Mouse (Mus musculus): Measurements from ENCODE around the gene 4430402I18Rik. TPM values are rescaled to one million over a fixed set of nuclear protein-coding genes. Genes with fewer than 3 reads are reported as not detected.

Gene 4430402I18Rik
- polyA plus RNA-seq, 1 experiment from 2014 or later = 5.9 TPM

DNA sequence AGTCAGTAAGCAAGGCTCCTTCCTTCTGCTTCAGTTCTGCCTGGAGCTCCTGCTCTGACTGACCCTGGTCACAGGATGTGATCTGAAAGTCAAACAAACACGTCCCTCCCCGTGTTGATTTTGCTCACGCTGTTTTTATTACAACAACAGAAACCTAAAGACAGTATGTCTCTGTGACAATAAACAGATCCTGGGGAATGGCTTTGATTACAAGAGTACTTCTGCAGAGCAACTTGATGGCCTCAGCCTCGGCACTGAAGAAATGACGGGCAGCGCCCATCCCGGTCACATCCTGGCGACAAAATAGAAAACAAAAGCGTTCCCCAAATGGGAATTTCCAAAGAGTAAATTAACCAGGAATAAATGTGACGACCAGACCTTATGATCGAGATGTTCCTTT, 2.7 kb upstream of the 4430402I18Rik start:
- Histone ChIP-seq H3K36me3 (ENCODE audit: insufficient read depth, low read length) (no peaks in the 10 kb centered on the region), H3K9me3 (ENCODE audit: low read length) (no peaks in the 10 kb centered on the region), H3K4me1 (ENCODE audit: insufficient read depth, low read depth, low read length) (peaks cover 7% of the 10 kb centered on the region; the same call in 1 of the 2 replicates), H3K4me2 (replicated peaks; ENCODE audit: low read depth, low read length) (no peak overlapping the region), H3K27ac (ENCODE audit: low read length) (no peak overlapping the region), H3K4me3 (ENCODE audit: low read depth, low read length) (no peak overlapping the region), H3K27me3 (replicated peaks; ENCODE audit: insufficient read depth, low read length) (no peaks in the 10 kb centered on the region), H3K9ac (replicated peaks; ENCODE audit: low read depth) (no peak overlapping the region)
- 33% methylated on average over 11 of the region's 11 CpGs for WGBS
- TF ChIP-seq CTCF (IDR thresholded peaks at IDR 0.05) = no peak
- peak; percentile 66 for TF ChIP-seq EP300 (IDR thresholded peaks at IDR 0.05)
- ATAC-seq = peak; percentile 53
- peak; percentile 21 for DNase-seq (ENCODE audit: low spot score)

- TF ChIP-seq CTCF (IDR thresholded peaks at IDR 0.05) (no peak), EP300 (IDR thresholded peaks at IDR 0.05) (no peak)
- no peak for ATAC-seq
- peaks cover 13% of the 10 kb centered on the region; the same call in 1 of the 2 replicates for H3K4me1 ChIP-seq (ENCODE audit: insufficient read depth, low read depth, low read length)
- DNase-seq (ENCODE audit: low spot score) = no peak
- H3K4me3 ChIP-seq (ENCODE audit: low read depth, low read length) = no peak overlapping the region
- no peaks in the 10 kb centered on the region for H3K36me3 ChIP-seq (ENCODE audit: insufficient read depth, low read length)
- no peak overlapping the region for H3K9ac ChIP-seq (replicated peaks; ENCODE audit: low read depth)
- H3K9me3 ChIP-seq (ENCODE audit: low read length) = no peaks in the 10 kb centered on the region
- no peak overlapping the region for H3K27ac ChIP-seq (ENCODE audit: low read length)
- H3K27me3 ChIP-seq (replicated peaks; ENCODE audit: insufficient read depth, low read length) = no peaks in the 10 kb centered on the region
- no peak overlapping the region for H3K4me2 ChIP-seq (replicated peaks; ENCODE audit: low read depth, low read length)
- 80% methylated on average over 5 of the region's 5 CpGs for WGBS
These were observed 1.6 kb upstream of the 4430402I18Rik start for GRCm38 (mm10) chr19:28969231-28969630.

DNA sequence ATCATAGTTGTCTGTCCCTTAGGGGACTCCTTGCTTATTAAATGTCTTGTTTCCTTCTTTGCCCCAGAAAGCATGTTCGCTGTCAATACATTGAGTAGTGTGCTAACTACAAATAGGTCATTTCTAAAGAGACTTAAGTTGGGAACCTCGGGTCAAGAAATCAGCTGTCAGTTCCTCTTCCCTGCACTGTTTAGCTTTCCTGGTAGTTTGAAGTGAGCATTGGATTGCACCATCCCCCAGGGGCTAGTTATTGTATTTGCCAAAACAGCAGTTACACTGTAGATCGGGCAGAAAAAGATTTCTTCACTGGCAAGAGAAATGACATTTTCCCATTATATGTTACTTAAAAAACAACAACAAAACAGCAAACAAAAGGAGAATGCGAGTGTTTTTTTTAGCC, 578 bp upstream of the 4430402I18Rik start:
- no peak overlapping the region for H3K4me2 ChIP-seq (replicated peaks; ENCODE audit: low read depth, low read length)
- no peak for TF ChIP-seq EP300 (IDR thresholded peaks at IDR 0.05)
- TF ChIP-seq CTCF (IDR thresholded peaks at IDR 0.05) = no peak
- no peak for ATAC-seq

DNA sequence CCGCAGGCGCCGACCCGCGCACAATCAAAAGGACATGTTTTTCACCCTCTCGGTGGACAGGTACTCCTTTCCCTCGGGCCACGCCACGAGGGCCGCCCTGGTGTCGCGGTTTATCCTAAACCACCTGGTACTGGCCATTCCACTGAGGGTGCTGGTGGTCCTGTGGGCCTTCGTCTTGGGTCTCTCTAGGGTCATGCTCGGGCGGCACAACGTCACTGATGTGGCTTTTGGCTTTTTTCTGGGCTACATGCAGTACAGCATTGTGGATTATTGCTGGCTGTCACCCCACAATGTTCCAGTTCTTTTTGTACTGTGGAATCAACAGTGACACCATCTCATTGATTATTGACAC, 3.1 kb downstream of the 4430402I18Rik start:
- 7% methylated on average over 16 of the region's 16 CpGs for WGBS
- H3K36me3 ChIP-seq (ENCODE audit: insufficient read depth, low read length) = no peaks in the 10 kb centered on the region
- no peaks in the 10 kb centered on the region for H3K9me3 ChIP-seq (ENCODE audit: low read length)
- H3K27me3 ChIP-seq (replicated peaks; ENCODE audit: insufficient read depth, low read length) = no peaks in the 10 kb centered on the region
- DNase-seq (ENCODE audit: low spot score) (no peak), ATAC-seq (no peak)
- H3K4me1 ChIP-seq (ENCODE audit: insufficient read depth, low read depth, low read length) = peaks cover 13% of the 10 kb centered on the region; the same call in 1 of the 2 replicates
- peak overlapping the region; percentile 82 for H3K9ac ChIP-seq (replicated peaks; ENCODE audit: low read depth)
- peak overlapping the region; percentile 95 for H3K4me3 ChIP-seq (ENCODE audit: low read depth, low read length)
- TF ChIP-seq EP300 (IDR thresholded peaks at IDR 0.05) = no peak
- TF ChIP-seq CTCF (IDR thresholded peaks at IDR 0.05) = no peak
- H3K4me2 ChIP-seq (replicated peaks; ENCODE audit: low read depth, low read length) = peak overlapping the region; percentile 90
- peak overlapping the region; percentile 85; the same call in 1 of the 2 replicates for H3K27ac ChIP-seq (ENCODE audit: low read length)

More for the DNA sequence above, 578 bp upstream of the 4430402I18Rik start:
- WGBS = 51% methylated on average over 4 of the region's 4 CpGs
- no peak overlapping the region for H3K4me3 ChIP-seq (ENCODE audit: low read depth, low read length)
- no peaks in the 10 kb centered on the region for H3K9me3 ChIP-seq (ENCODE audit: low read length)
- H3K27me3 ChIP-seq (replicated peaks; ENCODE audit: insufficient read depth, low read length) = no peaks in the 10 kb centered on the region
- no peaks in the 10 kb centered on the region for H3K36me3 ChIP-seq (ENCODE audit: insufficient read depth, low read length)
- peaks cover 13% of the 10 kb centered on the region; the same call in 1 of the 2 replicates for H3K4me1 ChIP-seq (ENCODE audit: insufficient read depth, low read depth, low read length)
- DNase-seq (ENCODE audit: low spot score) = peak; percentile 19
- H3K27ac ChIP-seq (ENCODE audit: low read length) = no peak overlapping the region
- H3K9ac ChIP-seq (replicated peaks; ENCODE audit: low read depth) = no peak overlapping the region

DNA sequence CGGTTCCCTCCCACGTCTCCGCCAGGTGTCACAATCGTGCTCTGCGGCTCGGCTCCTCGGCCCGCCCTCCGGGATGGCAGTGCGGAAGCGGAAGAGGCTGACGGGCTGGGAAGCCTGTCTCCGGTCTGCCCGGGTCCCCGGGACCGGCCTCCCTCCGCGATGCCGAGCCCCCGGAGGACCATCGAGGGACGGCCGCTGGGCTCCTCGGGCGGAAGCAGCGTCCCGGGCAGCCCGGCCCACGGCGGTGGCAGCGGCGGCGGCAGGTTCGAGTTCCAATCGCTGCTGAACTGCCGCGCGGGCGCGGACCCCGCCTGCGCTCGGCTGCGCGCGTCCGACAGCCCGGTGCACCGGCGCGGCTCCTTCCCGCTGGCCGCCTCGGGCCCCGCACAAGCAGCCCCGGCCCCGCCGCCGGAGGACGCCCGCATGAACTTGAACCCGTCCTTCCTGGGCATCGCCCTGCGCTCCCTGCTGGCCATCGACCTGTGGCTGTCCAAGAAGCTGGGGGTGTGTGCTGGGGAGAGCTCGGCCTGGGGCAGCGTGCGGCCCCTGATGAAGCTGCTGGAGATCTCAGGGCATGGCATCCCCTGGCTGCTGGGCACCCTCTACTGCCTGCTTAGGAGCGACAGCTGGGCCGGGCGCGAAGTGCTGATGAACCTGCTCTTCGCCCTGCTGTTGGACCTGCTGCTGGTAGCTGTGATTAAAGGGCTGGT, 3.6 kb downstream of the 4430402I18Rik start, which contains the start of gene Plpp6:
Gene Plpp6 (plus strand): TSS at position 112 of the 710 bp plus-strand sequence.
- peak within 1 kb of the TSS; percentile 95 for H3K4me3 ChIP-seq (ENCODE audit: low read depth, low read length)
- H3K27ac ChIP-seq (ENCODE audit: low read length) = peak within 1 kb of the TSS; percentile 85
- peaks cover 13% of the 10 kb centered on the region; the same call in 1 of the 2 replicates for H3K4me1 ChIP-seq (ENCODE audit: insufficient read depth, low read depth, low read length)
- no peaks in the 10 kb centered on the region for H3K9me3 ChIP-seq (ENCODE audit: low read length)
- ATAC-seq (peak; percentile 93), DNase-seq (ENCODE audit: low spot score) (peak; percentile 93)
- H3K36me3 ChIP-seq (ENCODE audit: insufficient read depth, low read length) = no peaks in the 10 kb centered on the region
- WGBS = 2% methylated on average over 62 of the region's 73 CpGs
- H3K4me2 ChIP-seq (replicated peaks; ENCODE audit: low read depth, low read length) = peak within 1 kb of the TSS; percentile 90
- TF ChIP-seq EP300 (IDR thresholded peaks at IDR 0.05) = no peak
- TF ChIP-seq CTCF (IDR thresholded peaks at IDR 0.05) = peak; percentile 76
- H3K9ac ChIP-seq (replicated peaks; ENCODE audit: low read depth) = peak within 1 kb of the TSS; percentile 82
- no peaks in the 10 kb centered on the region for H3K27me3 ChIP-seq (replicated peaks; ENCODE audit: insufficient read depth, low read length)

DNA sequence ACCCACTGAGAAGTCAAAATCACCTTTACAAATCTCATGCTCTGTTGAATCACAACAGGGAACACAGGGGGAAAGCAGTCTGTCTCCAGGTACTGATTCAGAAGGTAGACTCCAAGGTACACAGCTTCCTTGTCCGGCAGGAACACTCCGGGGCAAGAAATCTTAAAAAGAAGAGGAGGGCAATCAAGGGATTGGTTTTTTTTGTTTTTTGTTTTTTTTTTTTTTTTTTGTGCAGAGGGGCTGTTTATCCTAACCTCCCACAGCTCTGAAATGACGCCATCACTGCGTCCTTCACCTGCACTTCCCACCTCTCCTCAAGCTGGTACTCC, 4.1 kb downstream of the 4430402I18Rik start:
- 2% methylated on average over 4 of the region's 4 CpGs for WGBS
- peak overlapping the region; percentile 95 for H3K4me3 ChIP-seq (ENCODE audit: low read depth, low read length)
- H3K27me3 ChIP-seq (replicated peaks; ENCODE audit: insufficient read depth, low read length) = no peaks in the 10 kb centered on the region
- ATAC-seq (no peak), DNase-seq (ENCODE audit: low spot score) (peak; percentile 31)
- H3K27ac ChIP-seq (ENCODE audit: low read length) = peak overlapping the region; percentile 85
- no peaks in the 10 kb centered on the region for H3K9me3 ChIP-seq (ENCODE audit: low read length)
- peak overlapping the region; percentile 90 for H3K4me2 ChIP-seq (replicated peaks; ENCODE audit: low read depth, low read length)
- H3K4me1 ChIP-seq (ENCODE audit: insufficient read depth, low read depth, low read length) = peaks cover 13% of the 10 kb centered on the region; the same call in 1 of the 2 replicates
- no peaks in the 10 kb centered on the region for H3K36me3 ChIP-seq (ENCODE audit: insufficient read depth, low read length)
- H3K9ac ChIP-seq (replicated peaks; ENCODE audit: low read depth) = peak overlapping the region; percentile 82; the same call in 1 of the 2 replicates
- TF ChIP-seq EP300 (IDR thresholded peaks at IDR 0.05) (no peak), CTCF (IDR thresholded peaks at IDR 0.05) (no peak)
